Mouse (Mus musculus): Measurements from ENCODE around the gene Zfp318.

The Zfp318 gene

GRCm38 (mm10) chr17:46383294-46384060 lies at the start of gene Zfp318:
Gene Zfp318 (plus strand): TSS chr17:46383731.
- DNase-seq = peak; percentile 95

GRCm38 (mm10) chr17:46336475-46336874 lies 47.1 kb upstream of the Zfp318 start:
- no peak for DNase-seq

GRCm38 (mm10) chr17:46341208-46341607 lies 42.3 kb upstream of the Zfp318 start:
- no peak for DNase-seq

- no peak for DNase-seq
These were observed 32.4 kb upstream of the Zfp318 start for GRCm38 (mm10) chr17:46351026-46351700.

GRCm38 (mm10) chr17:46371783-46372182 lies 11.7 kb upstream of the Zfp318 start:
- no peak for DNase-seq

- no peak for DNase-seq
These were observed 5.0 kb upstream of the Zfp318 start for GRCm38 (mm10) chr17:46378564-46378963.

GRCm38 (mm10) chr17:46384061-46384801 lies 700 bp downstream of the Zfp318 start:
- DNase-seq = peak; percentile 27

GRCm38 (mm10) chr17:46388200-46388599 lies 4.7 kb downstream of the Zfp318 start:
- no peak for DNase-seq

- DNase-seq = no peak
These were observed 9.5 kb downstream of the Zfp318 start for GRCm38 (mm10) chr17:46393012-46393411.

GRCm38 (mm10) chr17:46394631-46395030 lies 11.1 kb downstream of the Zfp318 start:
- DNase-seq = no peak

GRCm38 (mm10) chr17:46408478-46408877 lies 24.9 kb downstream of the Zfp318 start:
- no peak for DNase-seq

- DNase-seq = no peak
These were observed 35.1 kb downstream of the Zfp318 start for GRCm38 (mm10) chr17:46418628-46419027.

GRCm38 (mm10) chr17:46419717-46420116 lies 36.2 kb downstream of the Zfp318 start:
- no peak for DNase-seq

GRCm38 (mm10) chr17:46426496-46426895 lies 43.0 kb downstream of the Zfp318 start:
- DNase-seq = no peak

GRCm38 (mm10) chr17:46428761-46429414 lies 45.4 kb downstream of the Zfp318 start, which contains the start of gene Crip3:
Gene Crip3 (plus strand): TSS chr17:46428926.
- no peak for DNase-seq

GRCm38 (mm10) chr17:46433627-46434026 lies 50.1 kb downstream of the Zfp318 start:
- no peak for DNase-seq

GRCm38 (mm10) chr17:46436672-46437366 lies 53.3 kb downstream of the Zfp318 start:
- peak; percentile 42 for DNase-seq

- DNase-seq = no peak
These were observed 54.9 kb downstream of the Zfp318 start, which contains the start of gene Slc22a7 for GRCm38 (mm10) chr17:46438298-46438873. Gene Slc22a7 (minus strand): TSS chr17:46438457.

- no peak for DNase-seq
These were observed 55.6 kb downstream of the Zfp318 start for GRCm38 (mm10) chr17:46439176-46439575.

GRCm38 (mm10) chr17:46444839-46445579 lies 61.5 kb downstream of the Zfp318 start:
- no peak for DNase-seq

- no peak for DNase-seq
These were observed 62.7 kb downstream of the Zfp318 start for GRCm38 (mm10) chr17:46446264-46446663.

Measured in cerebellum, adult 11 months (tissue).